Mouse (Mus musculus) embryonic fibroblast, embryonic 13.5 days (primary cell): ENCODE results near the gene Acvr1b.

Experiments used
- CTCF ChIP-seq: IDR thresholded peaks from 2 replicates; pipeline ENCODE4 v1.5.1; 2011; ENCODE audit warnings: mild to moderate bottlenecking, control low read depth, low read length, moderate library complexity, borderline replicate concordance; ENCODE audit not compliant: insufficient read depth
- POLR2A ChIP-seq: IDR thresholded peaks from 2 replicates; pipeline ENCODE4 v1.6.1; 2011; ENCODE audit warnings: low read depth, mild to moderate bottlenecking, control low read depth, low read length, moderate library complexity

- TF ChIP-seq POLR2A = no peak
- TF ChIP-seq CTCF = no peak
Observed at GRCm38 (mm10) chr15:101230995-101231647, 57.3 kb downstream of the Acvr1b start.
